Mouse (Mus musculus) intestine, embryonic 16.5 days (tissue): ENCODE data around the gene Sept9. TPM values are rescaled to one million over a fixed set of nuclear protein-coding genes. Genes with fewer than 3 reads are reported as not detected.
A peak's percentile ranks its signal among the peaks of the same experiment; 100 is the strongest.

Experiments used
- ATAC-seq: fragments of 200-750 bp; cut with Nextera tagmentation; 2 replicates; pipeline ENCODE4 v1.8.0; 2017; ENCODE audit warnings: moderate TSS enrichment, moderate library complexity
- H3K27ac ChIP-seq: fragments of 300-500 bp; sonication (generic); 2 replicates; pipeline ENCODE4 v1.5.1; 2014; ENCODE audit warnings: mild to moderate bottlenecking, low read length
- H3K27me3 ChIP-seq: fragments of 300-500 bp; sonication (generic); replicated peaks from 2 replicates; pipeline ENCODE4 v1.6.1; 2014; ENCODE audit warnings: low read length, control low read depth, mixed read lengths; ENCODE audit not compliant: control insufficient read depth, insufficient read depth
- H3K36me3 ChIP-seq: fragments of 300-500 bp; sonication (generic); 2 replicates; pipeline ENCODE4 v1.6.1; 2014; ENCODE audit warnings: low read length, control low read depth; ENCODE audit not compliant: control insufficient read depth, insufficient read depth
- H3K4me1 ChIP-seq: fragments of 300-500 bp; sonication (generic); 2 replicates; pipeline ENCODE4 v1.6.1; 2014; ENCODE audit warnings: low read length, control low read depth, mixed read lengths; ENCODE audit not compliant: control insufficient read depth, insufficient read depth
- H3K4me2 ChIP-seq: fragments of 300-500 bp; sonication (generic); 2 replicates; pipeline ENCODE4 v1.6.1; 2014; ENCODE audit warnings: low read depth, low read length, control low read depth
- H3K4me3 ChIP-seq: fragments of 300-500 bp; sonication (generic); 2 replicates; pipeline ENCODE4 v1.5.1; 2014; ENCODE audit warnings: mild to moderate bottlenecking, low read length
- H3K9ac ChIP-seq: fragments of 300-500 bp; sonication (generic); 2 replicates; pipeline ENCODE4 v1.6.1; 2014; ENCODE audit warnings: low read depth, low read length
- H3K9me3 ChIP-seq: fragments of 300-500 bp; sonication (generic); 2 replicates; pipeline ENCODE4 v1.6.1; 2016; ENCODE audit warnings: low read length, control low read depth; ENCODE audit not compliant: control insufficient read depth
- WGBS: fragments of 180-500 bp; shearing (Covaris S2); extraction: QIAGEN DNeasy Blood & Tissue Kit; methylation state at CpG from one replicate; pipeline ENCODE4 v1.1.7; 2014; 5-methylcytosine and 5-hydroxymethylcytosine counted together
- polyA plus RNA-seq: library from polyadenylated mRNA; unstranded; fragments of >200 nt; fragmentation: Nextera tagmentation; extraction: Ambion mirVana; gene quantifications from 2 replicates; pipeline ENCODE4 v1.2.1, GENCODE M21; 2015

Gene Sept9
- polyA plus RNA-seq, 1 experiment from 2014 or later, result 183 TPM

- WGBS, result 25% methylated on average over 18 of the region's 18 CpGs
- Histone ChIP-seq H3K9me3 (no peaks in the 10 kb centered on the region), H3K4me3 (peak overlapping the region; percentile 44), H3K4me2 (peak overlapping the region; percentile 55), H3K4me1 (peaks cover 18% of the 10 kb centered on the region), H3K27me3 (no peaks in the 10 kb centered on the region), H3K9ac (peak overlapping the region; percentile 63), H3K36me3 (no peaks in the 10 kb centered on the region), H3K27ac (peak overlapping the region; percentile 82)
- ATAC-seq, result no peak
Observed at GRCm38 (mm10) chr11:117174098-117174892, 25.2 kb upstream of the Sept9 start.

- ATAC-seq, result no peak
- Histone ChIP-seq H3K9me3 (0 out of 2 replicates have a peak, but pooled peaks cover under 1% of the 10 kb centered on the region), H3K36me3 (no peaks in the 10 kb centered on the region), H3K27ac (peak overlapping the region; percentile 82), H3K27me3 (no peaks in the 10 kb centered on the region), H3K4me1 (peaks cover 18% of the 10 kb centered on the region), H3K4me2 (peak overlapping the region; percentile 55), H3K4me3 (peak overlapping the region; percentile 44), H3K9ac (peak overlapping the region; percentile 63)
- whole genome bisulfite sequencing, result 24% methylated on average over 15 of the region's 15 CpGs
Observed at GRCm38 (mm10) chr11:117174924-117175323, 24.5 kb upstream of the Sept9 start.

- Histone ChIP-seq H3K4me1 (peaks cover 18% of the 10 kb centered on the region), H3K27me3 (no peaks in the 10 kb centered on the region), H3K4me2 (peak overlapping the region; percentile 55), H3K4me3 (peak overlapping the region; percentile 44; the same call in 1 of the 2 replicates), H3K9me3 (0 out of 2 replicates have a peak, but pooled peaks cover 4% of the 10 kb centered on the region), H3K27ac (peak overlapping the region; percentile 82; the same call in 1 of the 2 replicates), H3K36me3 (no peaks in the 10 kb centered on the region), H3K9ac (peak overlapping the region; percentile 29; the same call in 1 of the 2 replicates)
- no peak for ATAC-seq
- 71% methylated on average over 12 of the region's 12 CpGs for WGBS
Observed at GRCm38 (mm10) chr11:117175472-117175871, 24.0 kb upstream of the Sept9 start.

- H3K4me2 ChIP-seq, result no peak overlapping the region
- no peaks in the 10 kb centered on the region for H3K27me3 ChIP-seq
- H3K27ac ChIP-seq, result no peak overlapping the region
- 39% methylated on average over 5 of the region's 5 CpGs for WGBS
- H3K9me3 ChIP-seq, result 0 out of 2 replicates have a peak, but pooled peaks cover 4% of the 10 kb centered on the region
- no peaks in the 10 kb centered on the region for H3K36me3 ChIP-seq
- ATAC-seq, result no peak
- peaks cover 18% of the 10 kb centered on the region for H3K4me1 ChIP-seq
- no peak overlapping the region for H3K4me3 ChIP-seq
- H3K9ac ChIP-seq, result no peak overlapping the region
Observed at GRCm38 (mm10) chr11:117176304-117176703, 23.2 kb upstream of the Sept9 start.

- Histone ChIP-seq H3K27me3 (no peaks in the 10 kb centered on the region), H3K36me3 (no peaks in the 10 kb centered on the region), H3K27ac (peak overlapping the region; percentile 5; the same call in 1 of the 2 replicates), H3K9ac (no peak overlapping the region), H3K4me2 (no peak overlapping the region), H3K9me3 (peaks cover 7% of the 10 kb centered on the region; the same call in 1 of the 2 replicates), H3K4me1 (peaks cover 18% of the 10 kb centered on the region), H3K4me3 (no peak overlapping the region)
- ATAC-seq, result peak; percentile 65
- WGBS, result 65% methylated on average over 5 of the region's 5 CpGs
Observed at GRCm38 (mm10) chr11:117176900-117177299, 22.6 kb upstream of the Sept9 start.

GRCm38 (mm10) chr11:117177303-117177979, 22.0 kb upstream of the Sept9 start:
- peak overlapping the region; percentile 15; the same call in 1 of the 2 replicates for H3K27ac ChIP-seq
- H3K27me3 ChIP-seq, result no peaks in the 10 kb centered on the region
- no peak overlapping the region for H3K4me3 ChIP-seq
- H3K9ac ChIP-seq, result no peak overlapping the region
- H3K36me3 ChIP-seq, result no peaks in the 10 kb centered on the region
- WGBS, result 49% methylated on average over 8 of the region's 11 CpGs
- H3K9me3 ChIP-seq, result peaks cover 8% of the 10 kb centered on the region; the same call in 1 of the 2 replicates
- ATAC-seq, result peak; percentile 84
- no peak overlapping the region for H3K4me2 ChIP-seq
- peaks cover 18% of the 10 kb centered on the region for H3K4me1 ChIP-seq

GRCm38 (mm10) chr11:117179902-117180301, 19.6 kb upstream of the Sept9 start:
- WGBS, result 81% methylated on average over 5 of the region's 5 CpGs
- Histone ChIP-seq H3K27me3 (no peaks in the 10 kb centered on the region), H3K9ac (no peak overlapping the region), H3K36me3 (no peaks in the 10 kb centered on the region), H3K9me3 (peaks cover 8% of the 10 kb centered on the region; the same call in 1 of the 2 replicates), H3K27ac (no peak overlapping the region), H3K4me1 (peaks cover 17% of the 10 kb centered on the region), H3K4me3 (no peak overlapping the region), H3K4me2 (no peak overlapping the region)
- ATAC-seq, result no peak

GRCm38 (mm10) chr11:117182808-117183207, 16.7 kb upstream of the Sept9 start:
- Histone ChIP-seq H3K4me2 (no peak overlapping the region), H3K4me1 (peaks cover 3% of the 10 kb centered on the region), H3K9ac (no peak overlapping the region), H3K27ac (no peak overlapping the region), H3K9me3 (peaks cover 8% of the 10 kb centered on the region; the same call in 1 of the 2 replicates), H3K27me3 (no peaks in the 10 kb centered on the region), H3K4me3 (no peak overlapping the region), H3K36me3 (no peaks in the 10 kb centered on the region)
- no peak for ATAC-seq
- 93% methylated on average over 3 of the region's 3 CpGs for WGBS

- Histone ChIP-seq H3K27ac (no peak overlapping the region), H3K9me3 (peaks cover 8% of the 10 kb centered on the region; the same call in 1 of the 2 replicates), H3K9ac (no peak overlapping the region), H3K4me1 (no peaks in the 10 kb centered on the region; the same call in none of the 2 replicates), H3K4me3 (no peak overlapping the region), H3K36me3 (no peaks in the 10 kb centered on the region), H3K4me2 (no peak overlapping the region), H3K27me3 (no peaks in the 10 kb centered on the region)
- 87% methylated on average over 3 of the region's 3 CpGs for WGBS
- no peak for ATAC-seq
Observed at GRCm38 (mm10) chr11:117183299-117183698, 16.2 kb upstream of the Sept9 start.
